Mouse (Mus musculus) right cerebral cortex, postnatal 14 days (tissue): Measurements from ENCODE around the gene Ldb1.

Source experiments
- DNase-seq: peaks from one replicate; pipeline ENCODE4 v3.0.0; 2022

Gene Ldb1

GRCm38 (mm10) chr19:46044271-46044992 is 582 bp downstream of the Ldb1 start, which contains the start of gene Pprc1:
Gene Pprc1 (plus strand): TSS chr19:46044886.
- peak; percentile 38 for DNase-seq

GRCm38 (mm10) chr19:46043380-46043779 is 1.6 kb downstream of the Ldb1 start:
- no peak for DNase-seq

GRCm38 (mm10) chr19:46042476-46043011 is 2.5 kb downstream of the Ldb1 start:
- DNase-seq: peak; percentile 46

GRCm38 (mm10) chr19:46041933-46042475 is 3.0 kb downstream of the Ldb1 start:
- DNase-seq: peak; percentile 86

GRCm38 (mm10) chr19:46041299-46041932 is 3.6 kb downstream of the Ldb1 start:
- no peak for DNase-seq

GRCm38 (mm10) chr19:46040149-46040902 is 4.7 kb downstream of the Ldb1 start:
- DNase-seq: no peak

- peak; percentile 77 for DNase-seq
Observed at GRCm38 (mm10) chr19:46039478-46039877, 5.5 kb downstream of the Ldb1 start.

- DNase-seq: no peak
Observed at GRCm38 (mm10) chr19:46038851-46039260, 6.2 kb downstream of the Ldb1 start.

GRCm38 (mm10) chr19:46037925-46038850 is 6.8 kb downstream of the Ldb1 start:
- no peak for DNase-seq

- DNase-seq: no peak
Observed at GRCm38 (mm10) chr19:46037243-46037924, 7.6 kb downstream of the Ldb1 start.

GRCm38 (mm10) chr19:46036477-46037242 is 8.4 kb downstream of the Ldb1 start:
- DNase-seq: no peak

GRCm38 (mm10) chr19:46035971-46036370 is 9.0 kb downstream of the Ldb1 start:
- no peak for DNase-seq

- no peak for DNase-seq
Observed at GRCm38 (mm10) chr19:46033911-46034310, 11.1 kb downstream of the Ldb1 start.

- DNase-seq: no peak
Observed at GRCm38 (mm10) chr19:46032731-46033510, 12.1 kb downstream of the Ldb1 start.

GRCm38 (mm10) chr19:46031689-46032432 is 13.2 kb downstream of the Ldb1 start:
- no peak for DNase-seq

- DNase-seq: no peak
Observed at GRCm38 (mm10) chr19:46030196-46030983, 14.6 kb downstream of the Ldb1 start.

GRCm38 (mm10) chr19:46029652-46030051 is 15.4 kb downstream of the Ldb1 start:
- no peak for DNase-seq

- DNase-seq: no peak
Observed at GRCm38 (mm10) chr19:46028747-46029320, 16.2 kb downstream of the Ldb1 start.
